Mouse (Mus musculus): Measurements from ENCODE around the gene Frmd4b.

GRCm38 (mm10) chr6:97370947-97371346 lies 246.4 kb downstream of the Frmd4b start:
- no peak for TF ChIP-seq CTCF (IDR thresholded peaks at IDR 0.05; ENCODE audit: borderline replicate concordance, control insufficient read depth, extremely low read depth, insufficient read depth, low read length, poor library complexity)
- no peak for TF ChIP-seq POLR2A (IDR thresholded peaks at IDR 0.05; ENCODE audit: control insufficient read depth, extremely low read depth, insufficient read depth, low read length, poor library complexity)

Measured in thymus, adult 2 months (tissue).